Mouse (Mus musculus): ENCODE results near the gene Zc3h4. TPM values are rescaled to one million over a fixed set of nuclear protein-coding genes. Genes with fewer than 3 reads are reported as not detected.

Zc3h4 gene
- polyA plus RNA-seq, 1 experiment from 2014 or later = 18.5 TPM

GRCm38 (mm10) chr7:16451656-16452055 is 50.9 kb downstream of the Zc3h4 start:
- WGBS = 83% methylated on average over 6 of the region's 6 CpGs

GRCm38 (mm10) chr7:16452587-16453073 is 51.9 kb downstream of the Zc3h4 start, which contains the start of gene Tmem160:
Gene Tmem160, plus strand, starts transcription at chr7:16452779.
- Histone ChIP-seq H3K9ac (replicated peaks; ENCODE audit: low read depth, low read length) (peak within 1 kb of the TSS; percentile 63), H3K4me3 (ENCODE audit: low read depth, low read length) (peak within 1 kb of the TSS; percentile 74), H3K4me1 (ENCODE audit: control insufficient read depth, insufficient read depth, low read length) (peaks cover 5% of the 10 kb centered on the region), H3K4me2 (ENCODE audit: low read depth, low read length) (peak within 1 kb of the TSS; percentile 93), H3K27me3 (ENCODE audit: control insufficient read depth, insufficient read depth, low read length) (no peaks in the 10 kb centered on the region), H3K36me3 (ENCODE audit: control insufficient read depth, insufficient read depth, low read length) (no peaks in the 10 kb centered on the region), H3K9me3 (ENCODE audit: control insufficient read depth, low read length) (no peaks in the 10 kb centered on the region), H3K27ac (ENCODE audit: low read depth, low read length) (peak within 1 kb of the TSS; percentile 62)
- ATAC-seq (ENCODE audit: low read depth) = peak; percentile 98
- WGBS = under 1% methylated on average over 30 of the region's 30 CpGs

More at GRCm38 (mm10) chr7:16451656-16452055, 50.9 kb downstream of the Zc3h4 start:
- Histone ChIP-seq H3K4me1 (ENCODE audit: control insufficient read depth, insufficient read depth, low read length) (peaks cover 5% of the 10 kb centered on the region), H3K9ac (replicated peaks; ENCODE audit: low read depth, low read length) (no peak overlapping the region), H3K4me2 (ENCODE audit: low read depth, low read length) (no peak overlapping the region), H3K27ac (ENCODE audit: low read depth, low read length) (no peak overlapping the region), H3K4me3 (ENCODE audit: low read depth, low read length) (no peak overlapping the region), H3K9me3 (ENCODE audit: control insufficient read depth, low read length) (no peaks in the 10 kb centered on the region), H3K27me3 (ENCODE audit: control insufficient read depth, insufficient read depth, low read length) (no peaks in the 10 kb centered on the region), H3K36me3 (ENCODE audit: control insufficient read depth, insufficient read depth, low read length) (no peaks in the 10 kb centered on the region)
- no peak for ATAC-seq (ENCODE audit: low read depth)

- Histone ChIP-seq H3K4me2 (ENCODE audit: low read depth, low read length) (peak overlapping the region; percentile 93), H3K9ac (replicated peaks; ENCODE audit: low read depth, low read length) (peak overlapping the region; percentile 63), H3K27me3 (ENCODE audit: control insufficient read depth, insufficient read depth, low read length) (no peaks in the 10 kb centered on the region), H3K36me3 (ENCODE audit: control insufficient read depth, insufficient read depth, low read length) (no peaks in the 10 kb centered on the region), H3K4me1 (ENCODE audit: control insufficient read depth, insufficient read depth, low read length) (peaks cover 5% of the 10 kb centered on the region), H3K9me3 (ENCODE audit: control insufficient read depth, low read length) (no peaks in the 10 kb centered on the region), H3K4me3 (ENCODE audit: low read depth, low read length) (peak overlapping the region; percentile 74), H3K27ac (ENCODE audit: low read depth, low read length) (peak overlapping the region; percentile 62)
- 0% methylated on average over 17 of the region's 23 CpGs for WGBS
- ATAC-seq (ENCODE audit: low read depth) = peak; percentile 82
These were observed 52.5 kb downstream of the Zc3h4 start for GRCm38 (mm10) chr7:16453118-16453711.

GRCm38 (mm10) chr7:16455016-16455415 is 54.3 kb downstream of the Zc3h4 start:
- WGBS = 96% methylated on average over 14 of the region's 14 CpGs
- Histone ChIP-seq H3K4me2 (ENCODE audit: low read depth, low read length) (no peak overlapping the region), H3K4me1 (ENCODE audit: control insufficient read depth, insufficient read depth, low read length) (peaks cover 5% of the 10 kb centered on the region), H3K9ac (replicated peaks; ENCODE audit: low read depth, low read length) (no peak overlapping the region), H3K27ac (ENCODE audit: low read depth, low read length) (no peak overlapping the region), H3K9me3 (ENCODE audit: control insufficient read depth, low read length) (no peaks in the 10 kb centered on the region), H3K36me3 (ENCODE audit: control insufficient read depth, insufficient read depth, low read length) (no peaks in the 10 kb centered on the region), H3K27me3 (ENCODE audit: control insufficient read depth, insufficient read depth, low read length) (no peaks in the 10 kb centered on the region), H3K4me3 (ENCODE audit: low read depth, low read length) (no peak overlapping the region)
- no peak for ATAC-seq (ENCODE audit: low read depth)

- H3K4me2 ChIP-seq (ENCODE audit: low read depth, low read length) = no peak overlapping the region
- H3K4me3 ChIP-seq (ENCODE audit: low read depth, low read length) = no peak overlapping the region
- peaks cover 5% of the 10 kb centered on the region for H3K4me1 ChIP-seq (ENCODE audit: control insufficient read depth, insufficient read depth, low read length)
- WGBS = 88% methylated on average over 5 of the region's 5 CpGs
- ATAC-seq (ENCODE audit: low read depth) = no peak
- H3K27me3 ChIP-seq (ENCODE audit: control insufficient read depth, insufficient read depth, low read length) = no peaks in the 10 kb centered on the region
- no peak overlapping the region for H3K27ac ChIP-seq (ENCODE audit: low read depth, low read length)
- no peaks in the 10 kb centered on the region for H3K36me3 ChIP-seq (ENCODE audit: control insufficient read depth, insufficient read depth, low read length)
- no peaks in the 10 kb centered on the region for H3K9me3 ChIP-seq (ENCODE audit: control insufficient read depth, low read length)
- no peak overlapping the region for H3K9ac ChIP-seq (replicated peaks; ENCODE audit: low read depth, low read length)
These were observed 55.6 kb downstream of the Zc3h4 start for GRCm38 (mm10) chr7:16456289-16456688.

- no peaks in the 10 kb centered on the region for H3K36me3 ChIP-seq (ENCODE audit: control insufficient read depth, insufficient read depth, low read length)
- H3K4me2 ChIP-seq (ENCODE audit: low read depth, low read length) = no peak overlapping the region
- H3K4me1 ChIP-seq (ENCODE audit: control insufficient read depth, insufficient read depth, low read length) = no peaks in the 10 kb centered on the region
- no peaks in the 10 kb centered on the region for H3K27me3 ChIP-seq (ENCODE audit: control insufficient read depth, insufficient read depth, low read length)
- H3K4me3 ChIP-seq (ENCODE audit: low read depth, low read length) = no peak overlapping the region
- 65% methylated on average over 13 of the region's 13 CpGs for WGBS
- no peak for ATAC-seq (ENCODE audit: low read depth)
- H3K27ac ChIP-seq (ENCODE audit: low read depth, low read length) = no peak overlapping the region
- H3K9me3 ChIP-seq (ENCODE audit: control insufficient read depth, low read length) = no peaks in the 10 kb centered on the region
- no peak overlapping the region for H3K9ac ChIP-seq (replicated peaks; ENCODE audit: low read depth, low read length)
These were observed 59.9 kb downstream of the Zc3h4 start for GRCm38 (mm10) chr7:16460566-16460965.

GRCm38 (mm10) chr7:16461151-16461550 is 60.4 kb downstream of the Zc3h4 start:
- WGBS = 58% methylated on average over 6 of the region's 6 CpGs
- H3K27me3 ChIP-seq (ENCODE audit: control insufficient read depth, insufficient read depth, low read length) = no peaks in the 10 kb centered on the region
- no peak overlapping the region for H3K4me2 ChIP-seq (ENCODE audit: low read depth, low read length)
- no peak overlapping the region for H3K4me3 ChIP-seq (ENCODE audit: low read depth, low read length)
- no peak overlapping the region for H3K9ac ChIP-seq (replicated peaks; ENCODE audit: low read depth, low read length)
- no peak overlapping the region for H3K27ac ChIP-seq (ENCODE audit: low read depth, low read length)
- no peak for ATAC-seq (ENCODE audit: low read depth)
- no peaks in the 10 kb centered on the region for H3K36me3 ChIP-seq (ENCODE audit: control insufficient read depth, insufficient read depth, low read length)
- H3K4me1 ChIP-seq (ENCODE audit: control insufficient read depth, insufficient read depth, low read length) = no peaks in the 10 kb centered on the region
- no peaks in the 10 kb centered on the region for H3K9me3 ChIP-seq (ENCODE audit: control insufficient read depth, low read length)

GRCm38 (mm10) chr7:16461705-16462104 is 61.0 kb downstream of the Zc3h4 start:
- H3K9me3 ChIP-seq (ENCODE audit: control insufficient read depth, low read length) = no peaks in the 10 kb centered on the region
- H3K9ac ChIP-seq (replicated peaks; ENCODE audit: low read depth, low read length) = no peak overlapping the region
- ATAC-seq (ENCODE audit: low read depth) = no peak
- H3K36me3 ChIP-seq (ENCODE audit: control insufficient read depth, insufficient read depth, low read length) = no peaks in the 10 kb centered on the region
- 77% methylated on average over 6 of the region's 6 CpGs for WGBS
- no peak overlapping the region for H3K27ac ChIP-seq (ENCODE audit: low read depth, low read length)
- H3K4me2 ChIP-seq (ENCODE audit: low read depth, low read length) = no peak overlapping the region
- H3K4me3 ChIP-seq (ENCODE audit: low read depth, low read length) = no peak overlapping the region
- no peaks in the 10 kb centered on the region for H3K27me3 ChIP-seq (ENCODE audit: control insufficient read depth, insufficient read depth, low read length)
- no peaks in the 10 kb centered on the region for H3K4me1 ChIP-seq (ENCODE audit: control insufficient read depth, insufficient read depth, low read length)

- 5% methylated on average over 14 of the region's 14 CpGs for WGBS
- ATAC-seq (ENCODE audit: low read depth) = peak; percentile 44; the same call in 1 of the 2 replicates
- H3K9ac ChIP-seq (replicated peaks; ENCODE audit: low read depth, low read length) = no peak overlapping the region
These were observed 62.5 kb downstream of the Zc3h4 start for GRCm38 (mm10) chr7:16463214-16463613.

More at GRCm38 (mm10) chr7:16463214-16463613, 62.5 kb downstream of the Zc3h4 start:
- no peak overlapping the region for H3K4me2 ChIP-seq (ENCODE audit: low read depth, low read length)
- H3K27ac ChIP-seq (ENCODE audit: low read depth, low read length) = no peak overlapping the region
- H3K4me3 ChIP-seq (ENCODE audit: low read depth, low read length) = no peak overlapping the region
- H3K9me3 ChIP-seq (ENCODE audit: control insufficient read depth, low read length) = no peaks in the 10 kb centered on the region
- H3K36me3 ChIP-seq (ENCODE audit: control insufficient read depth, insufficient read depth, low read length) = no peaks in the 10 kb centered on the region
- no peaks in the 10 kb centered on the region for H3K4me1 ChIP-seq (ENCODE audit: control insufficient read depth, insufficient read depth, low read length)
- H3K27me3 ChIP-seq (ENCODE audit: control insufficient read depth, insufficient read depth, low read length) = no peaks in the 10 kb centered on the region

All from neural tube, embryonic 14.5 days (tissue).